Mouse (Mus musculus) c-Kit-positive CD71-positive TER-119-positive erythroid progenitor cells, embryonic 14.5 days (primary cell): Measurements from ENCODE around the gene Rftn1.

Source experiments
- DNase-seq: peaks from one replicate; pipeline ENCODE4 v3.0.0-alpha.2; 2013; ENCODE audit warnings: low spot score

Gene Rftn1

DNA sequence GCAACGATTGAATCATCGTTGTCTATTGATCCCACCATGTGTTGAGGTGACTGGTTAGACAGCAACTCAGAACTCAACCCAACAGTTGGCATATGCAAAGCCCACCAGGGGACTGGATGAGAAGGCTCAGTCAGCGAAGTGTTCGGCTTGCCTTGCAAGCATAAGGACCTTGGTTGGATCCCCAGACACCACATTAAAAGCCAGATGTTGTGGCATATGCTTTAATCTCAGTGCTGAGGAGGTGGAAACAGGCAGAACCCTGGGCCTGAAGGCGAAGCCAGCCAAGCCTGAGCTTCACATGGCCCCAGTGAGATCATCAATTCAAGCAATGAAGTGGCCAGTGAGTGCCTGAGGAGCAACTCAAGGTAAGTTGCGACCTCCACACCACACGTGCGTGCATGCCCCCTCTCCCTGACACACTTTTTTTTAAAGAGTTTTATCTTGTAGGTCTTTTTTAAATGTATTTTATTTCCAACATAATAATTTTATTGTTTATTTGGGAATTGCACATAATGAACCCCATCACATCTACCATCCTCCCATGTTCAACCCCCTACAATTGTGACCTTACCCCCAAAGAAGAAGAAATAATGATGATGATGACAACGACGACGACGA lies 11.5 kb upstream of the Rftn1 start:
- DNase-seq, result no peak

GRCm38 (mm10) chr17:50199075-50199850 lies 8.8 kb upstream of the Rftn1 start:
- DNase-seq, result no peak

- DNase-seq, result no peak
These were observed 7.1 kb upstream of the Rftn1 start for GRCm38 (mm10) chr17:50197572-50197971.

DNA sequence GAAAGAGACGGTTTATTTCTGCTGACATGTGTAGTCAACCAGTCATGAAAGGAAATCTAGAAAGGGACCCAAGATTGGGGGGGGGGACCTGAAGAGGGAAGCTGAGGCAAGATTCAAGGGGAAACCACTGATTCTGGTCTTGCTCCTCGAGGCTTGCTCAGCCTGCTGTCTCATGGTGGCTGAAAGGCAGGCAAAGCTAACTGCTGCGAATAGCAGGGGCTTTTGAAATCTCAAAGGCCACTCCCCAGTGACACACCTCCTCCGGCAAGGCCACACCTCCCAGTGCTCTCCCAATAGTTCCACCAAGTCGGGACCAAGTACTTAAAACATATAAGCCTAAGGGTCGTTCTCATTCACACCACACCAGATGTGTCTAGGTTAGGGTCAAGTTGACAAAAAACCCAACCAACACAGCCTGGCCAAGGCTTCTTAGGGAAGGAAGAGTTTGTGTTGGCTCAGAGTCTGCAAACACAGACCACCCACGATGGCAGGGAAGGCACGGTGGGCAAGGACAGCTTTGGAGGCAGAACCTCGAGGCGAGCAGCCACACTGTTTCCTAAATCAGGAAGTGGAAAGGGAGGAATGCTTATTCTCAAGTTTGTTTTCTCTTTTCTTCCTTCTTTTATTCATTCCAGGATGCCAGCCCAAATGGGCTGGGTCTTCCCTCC lies 5.7 kb upstream of the Rftn1 start:
- DNase-seq, result no peak

- DNase-seq, result no peak
These were observed 4.9 kb upstream of the Rftn1 start for GRCm38 (mm10) chr17:50195399-50195798.

DNA sequence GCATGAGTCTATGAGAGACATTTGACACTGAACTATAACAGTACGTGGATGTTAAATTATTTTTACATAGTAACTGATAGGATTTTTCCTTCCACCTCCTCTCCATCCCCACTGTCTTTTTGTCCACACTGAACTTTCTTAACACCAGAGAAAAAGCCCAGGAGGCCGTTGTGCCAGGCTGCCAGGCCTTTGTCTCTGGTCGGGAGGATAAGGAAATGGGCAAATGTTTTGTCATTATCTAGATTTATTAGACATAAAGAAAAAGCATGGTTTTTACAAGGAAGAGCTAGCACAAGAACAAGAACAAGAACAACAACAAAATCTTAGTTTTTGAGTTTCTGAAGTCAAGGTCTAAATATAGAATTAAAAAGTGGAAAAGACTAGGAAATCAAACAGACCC lies 4.1 kb upstream of the Rftn1 start:
- DNase-seq, result no peak

GRCm38 (mm10) chr17:50193653-50194052 lies 3.2 kb upstream of the Rftn1 start:
- DNase-seq, result no peak

DNA sequence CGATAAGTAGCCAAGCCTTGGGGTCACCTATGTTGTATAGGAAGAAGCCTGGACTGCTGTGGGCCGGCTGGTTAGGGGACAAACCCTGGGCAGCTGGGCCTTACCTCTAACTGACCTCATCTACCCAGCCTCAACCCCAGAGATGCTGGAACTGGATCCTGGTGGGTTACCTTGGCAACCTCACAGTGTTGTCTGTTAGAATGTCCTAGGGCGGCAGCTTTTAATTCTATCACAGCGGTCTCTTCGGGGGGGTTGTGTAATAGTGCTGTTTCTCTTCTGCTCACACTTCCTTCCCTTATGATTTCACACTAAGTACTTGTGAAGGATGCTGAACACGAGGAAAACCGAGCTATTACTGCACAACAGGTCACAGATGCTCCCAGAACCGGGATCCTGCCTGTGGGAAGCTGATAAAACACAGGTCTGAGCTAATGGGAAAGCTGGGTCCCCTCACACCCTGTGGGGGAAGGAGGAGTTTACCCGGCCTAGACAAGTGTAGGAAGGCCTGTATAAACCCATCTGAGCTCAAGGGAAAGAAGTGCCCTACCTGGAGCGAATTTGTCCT lies 2.0 kb upstream of the Rftn1 start:
- no peak for DNase-seq

GRCm38 (mm10) chr17:50191318-50191957 lies 964 bp upstream of the Rftn1 start:
- DNase-seq, result no peak

- DNase-seq, result peak; percentile 27
These were observed 977 bp downstream of the Rftn1 start for GRCm38 (mm10) chr17:50189381-50190012.

GRCm38 (mm10) chr17:50188662-50189345 lies 1.7 kb downstream of the Rftn1 start:
- no peak for DNase-seq

- no peak for DNase-seq
These were observed 4.9 kb downstream of the Rftn1 start for GRCm38 (mm10) chr17:50185616-50186015.

DNA sequence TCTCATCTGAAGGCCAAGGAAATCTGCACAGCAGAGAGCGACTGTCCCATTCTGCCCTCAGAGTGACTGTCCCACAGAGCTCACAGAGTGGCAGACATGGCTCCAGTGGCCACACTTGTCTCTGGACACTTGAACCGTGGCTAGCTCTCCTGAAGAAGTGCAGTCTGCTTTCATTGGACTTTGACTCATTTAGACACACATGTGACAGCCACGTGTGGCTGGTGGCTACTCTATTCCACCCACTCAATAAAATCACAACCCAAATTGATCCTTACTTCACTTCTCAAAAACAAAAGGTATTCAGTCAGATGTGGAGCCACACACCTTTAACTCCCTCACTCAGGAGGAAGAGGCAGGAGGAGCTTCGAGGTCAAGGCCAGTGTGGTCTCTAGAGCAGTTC lies 5.4 kb downstream of the Rftn1 start:
- DNase-seq, result no peak

GRCm38 (mm10) chr17:50184217-50185038 lies 6.0 kb downstream of the Rftn1 start:
- no peak for DNase-seq

DNA sequence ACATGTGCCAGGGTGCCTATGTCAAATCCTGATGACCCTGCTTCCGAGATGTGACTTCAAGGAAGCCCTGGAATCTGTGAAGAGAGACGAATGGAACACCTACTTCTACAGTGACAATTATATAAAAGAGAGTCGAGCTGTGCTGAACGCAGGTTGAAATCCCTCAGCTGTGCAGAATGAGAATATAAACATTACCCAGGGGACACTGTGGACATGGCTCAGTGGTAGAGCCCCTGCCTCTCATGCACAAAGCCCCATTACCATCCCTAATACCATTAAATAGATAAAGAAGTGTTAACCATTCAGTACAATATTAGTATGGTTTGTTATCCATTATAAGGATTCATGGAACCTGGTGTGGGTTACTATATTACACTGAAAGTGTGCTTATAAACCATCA lies 7.2 kb downstream of the Rftn1 start:
- no peak for DNase-seq

GRCm38 (mm10) chr17:50182542-50182951 lies 7.9 kb downstream of the Rftn1 start:
- DNase-seq, result no peak

DNA sequence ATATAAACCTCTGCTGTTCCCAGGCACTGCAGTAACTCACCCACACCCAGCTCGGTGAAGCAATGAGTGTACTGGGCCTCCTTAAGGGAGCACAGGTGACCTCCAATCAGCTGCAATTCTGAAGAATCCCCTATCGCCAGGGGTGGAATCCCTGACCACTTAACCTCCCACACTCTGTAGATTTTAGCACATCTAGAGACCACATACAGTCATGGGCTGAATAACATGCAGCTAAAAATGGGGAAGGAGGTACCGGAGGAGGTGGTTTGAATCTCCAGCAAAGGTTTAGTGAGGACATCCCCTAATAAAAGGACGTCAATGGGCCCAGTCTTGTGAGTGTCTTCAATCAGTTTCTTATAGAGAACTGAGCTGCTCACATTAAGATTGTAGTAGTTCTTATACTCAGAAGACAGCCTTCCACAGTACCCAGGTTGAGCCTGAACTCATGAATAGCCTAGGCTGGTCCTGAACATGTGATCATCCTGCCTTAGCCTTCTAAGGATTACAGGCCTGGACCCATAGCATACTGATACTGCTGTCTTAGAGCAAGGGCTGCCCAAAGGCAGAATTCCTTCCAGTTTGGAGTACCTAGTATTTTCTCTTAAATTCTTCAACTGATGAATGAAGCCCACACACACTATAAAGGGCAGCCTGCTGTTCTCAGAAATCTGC lies 9.4 kb downstream of the Rftn1 start:
- no peak for DNase-seq

DNA sequence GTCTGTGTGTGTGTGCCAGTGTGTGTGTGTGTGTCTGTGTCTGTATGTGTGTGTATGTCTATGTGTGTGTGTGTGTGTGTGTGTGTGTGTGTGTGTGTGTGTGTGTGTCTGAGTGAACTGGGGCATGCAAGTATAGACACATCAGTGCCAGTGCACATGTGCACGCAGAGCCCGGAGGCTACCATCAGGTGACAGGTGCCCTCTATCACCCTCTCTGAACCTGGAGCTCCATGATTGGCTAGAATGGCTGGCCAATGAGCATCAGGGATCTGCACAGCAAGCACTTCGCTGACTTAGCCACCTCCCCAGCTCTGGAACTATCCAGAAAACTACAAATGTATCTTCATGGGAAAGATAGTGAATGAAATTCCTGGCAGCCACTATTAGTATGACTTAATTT lies 16.7 kb downstream of the Rftn1 start:
- no peak for DNase-seq

- DNase-seq, result no peak
These were observed 17.1 kb downstream of the Rftn1 start for GRCm38 (mm10) chr17:50173368-50173767.

DNA sequence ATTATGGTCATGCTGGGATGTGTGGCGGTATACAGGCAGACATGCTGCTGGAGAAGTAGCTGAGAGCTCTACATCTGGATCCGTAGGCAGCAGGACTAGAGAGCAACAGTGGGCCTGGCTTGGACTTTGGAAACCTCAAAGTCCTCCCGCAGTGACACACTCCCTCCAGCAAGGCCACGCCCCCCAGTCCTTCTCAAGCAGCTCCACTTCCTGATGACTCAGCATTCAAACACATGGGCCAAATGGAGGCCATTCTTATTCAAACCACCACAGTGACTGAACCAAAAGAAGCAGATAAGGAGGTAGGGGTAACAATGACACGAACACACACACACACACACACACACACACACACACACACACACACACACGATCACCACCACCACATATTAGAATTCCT lies 17.7 kb downstream of the Rftn1 start:
- DNase-seq, result no peak
